Mouse (Mus musculus): ENCODE measurements around the gene Txnrd2. TPM values are rescaled to one million over a fixed set of nuclear protein-coding genes. Genes with fewer than 3 reads are reported as not detected.

Txnrd2 gene
- polyA plus RNA-seq, 1 experiment: 23.4 TPM

- H3K4me3 ChIP-seq (ENCODE audit: insufficient read depth, low read length): no peak overlapping the region
- peaks cover 6% of the 10 kb centered on the region; the same call in 1 of the 2 replicates for H3K4me1 ChIP-seq (ENCODE audit: control insufficient read depth, insufficient read depth, low read length)
- no peak overlapping the region for H3K27ac ChIP-seq (ENCODE audit: insufficient read depth, low read depth, low read length)
- TF ChIP-seq POLR2A (IDR thresholded peaks at IDR 0.05; ENCODE audit: borderline replicate concordance, low read depth, low read length) (no peak), CTCF (IDR thresholded peaks at IDR 0.05; ENCODE audit: low read depth, low read length) (no peak)
Observed at GRCm38 (mm10) chr16:18486126-18486525, 59.9 kb downstream of the Txnrd2 start.

DNA sequence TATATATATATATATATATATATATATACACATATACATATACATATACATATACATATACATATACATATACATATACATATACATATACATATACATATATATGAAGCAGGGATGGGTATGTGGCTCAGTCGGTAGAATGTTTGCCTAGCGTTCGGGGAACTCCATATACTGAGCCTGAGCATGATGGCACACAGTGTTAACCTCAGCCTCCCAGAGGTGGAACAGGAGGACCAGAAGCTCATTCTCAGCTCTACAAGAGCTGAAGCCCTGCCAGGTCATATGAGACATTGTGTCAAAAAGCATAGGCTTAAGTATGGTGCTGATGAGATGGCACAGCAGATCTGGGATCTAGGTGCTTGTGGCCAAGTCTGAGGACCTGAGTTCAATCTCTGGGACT is 64.1 kb downstream of the Txnrd2 start:
- Histone ChIP-seq H3K4me1 (ENCODE audit: control insufficient read depth, insufficient read depth, low read length) (peaks cover 6% of the 10 kb centered on the region; the same call in 1 of the 2 replicates), H3K4me3 (ENCODE audit: insufficient read depth, low read length) (no peak overlapping the region), H3K27ac (ENCODE audit: insufficient read depth, low read depth, low read length) (no peak overlapping the region)
- no peak for TF ChIP-seq CTCF (IDR thresholded peaks at IDR 0.05; ENCODE audit: low read depth, low read length)

DNA sequence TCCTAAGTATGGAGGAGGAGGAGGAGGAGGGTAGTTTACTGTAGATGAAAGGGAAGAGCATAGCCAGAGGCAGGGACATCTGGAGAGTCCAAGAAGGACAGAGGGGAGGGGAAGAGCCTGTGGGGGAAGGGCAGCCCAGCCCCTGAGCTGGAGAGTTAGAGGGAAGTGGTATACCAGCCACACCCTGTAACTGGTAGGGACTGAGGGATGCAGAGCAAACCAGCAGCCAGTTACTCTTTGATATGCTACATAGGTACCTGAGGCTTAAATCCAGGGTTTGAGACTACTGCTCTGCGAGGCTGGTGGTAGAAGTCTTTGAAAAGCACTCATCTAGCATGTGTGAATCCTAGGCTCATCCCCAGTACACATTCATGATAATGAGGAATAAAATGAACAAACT is 64.7 kb downstream of the Txnrd2 start:
- peaks cover 6% of the 10 kb centered on the region; the same call in 1 of the 2 replicates for H3K4me1 ChIP-seq (ENCODE audit: control insufficient read depth, insufficient read depth, low read length)
- TF ChIP-seq CTCF (IDR thresholded peaks at IDR 0.05; ENCODE audit: low read depth, low read length): no peak
- no peak for TF ChIP-seq POLR2A (IDR thresholded peaks at IDR 0.05; ENCODE audit: borderline replicate concordance, low read depth, low read length)
- no peak overlapping the region for H3K4me3 ChIP-seq (ENCODE audit: insufficient read depth, low read length)
- H3K27ac ChIP-seq (ENCODE audit: insufficient read depth, low read depth, low read length): no peak overlapping the region

DNA sequence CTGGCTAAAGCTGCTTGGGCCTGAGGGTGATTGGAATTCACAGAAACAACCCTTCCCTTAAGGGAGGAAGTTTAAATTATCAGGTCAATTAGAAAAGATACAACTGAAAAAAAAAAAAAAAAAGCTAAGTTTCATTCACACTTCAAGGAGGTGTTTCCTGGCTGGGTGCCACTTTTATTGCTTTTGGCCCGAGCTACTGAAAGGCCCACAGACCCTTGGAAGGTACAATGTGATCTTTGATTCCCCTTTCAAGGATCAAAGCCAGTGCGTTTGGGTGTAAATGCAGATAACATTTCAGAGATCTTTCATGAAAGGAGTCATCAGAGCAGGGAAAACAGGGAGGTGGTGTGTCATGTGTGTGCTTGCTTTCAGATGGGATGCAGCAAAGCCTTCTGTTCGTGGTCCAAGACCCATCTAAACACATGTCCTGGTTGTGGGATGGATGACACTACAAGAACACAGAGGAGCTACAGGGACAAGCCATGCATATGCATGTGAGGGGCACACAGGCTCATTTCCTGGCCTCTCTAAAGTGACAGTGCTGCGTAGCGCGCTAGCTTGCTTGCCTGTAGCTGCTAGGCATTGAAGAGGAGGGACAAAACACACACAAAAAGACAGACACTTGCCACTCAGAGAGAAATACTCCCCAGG is 71.8 kb downstream of the Txnrd2 start:
- TF ChIP-seq POLR2A (IDR thresholded peaks at IDR 0.05; ENCODE audit: borderline replicate concordance, low read depth, low read length) (no peak), CTCF (IDR thresholded peaks at IDR 0.05; ENCODE audit: low read depth, low read length) (no peak)
- H3K27ac ChIP-seq (ENCODE audit: insufficient read depth, low read depth, low read length): peak overlapping the region; percentile 48
- H3K4me3 ChIP-seq (ENCODE audit: insufficient read depth, low read length): peak overlapping the region; percentile 86
- H3K4me1 ChIP-seq (ENCODE audit: control insufficient read depth, insufficient read depth, low read length): peaks cover 4% of the 10 kb centered on the region; the same call in 1 of the 2 replicates

DNA sequence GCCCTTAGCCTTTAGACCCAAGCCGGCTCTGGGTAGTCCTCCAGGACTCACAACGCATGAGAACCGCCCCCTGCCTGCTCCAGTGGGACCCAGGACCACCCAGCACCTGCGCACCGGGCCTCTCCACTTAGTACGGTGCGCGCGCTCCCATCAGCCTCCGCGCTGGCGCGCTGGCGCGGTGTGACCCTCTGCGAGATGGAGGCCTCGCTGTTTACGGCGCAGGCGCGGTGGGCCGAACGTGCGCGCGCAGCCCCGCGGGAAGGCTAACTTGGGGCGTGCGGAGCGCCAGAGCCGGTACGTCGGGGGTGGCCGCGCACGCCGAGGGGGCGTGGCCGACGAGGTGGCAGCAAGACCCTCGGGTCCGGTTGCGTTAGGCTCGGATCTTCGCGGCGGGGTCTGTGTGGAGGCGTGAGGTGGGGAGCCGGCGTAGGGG is 72.4 kb downstream of the Txnrd2 start, which contains the start of the genes Gnb1l and Rtl10:
Gene Gnb1l, plus strand, starts transcription at position 156 of the 433 bp plus-strand sequence.
Gene Rtl10, plus strand, starts transcription at position 344 of the 433 bp plus-strand sequence.
- peak within 1 kb of the TSS; percentile 48 for H3K27ac ChIP-seq (ENCODE audit: insufficient read depth, low read depth, low read length)
- TF ChIP-seq POLR2A (IDR thresholded peaks at IDR 0.05; ENCODE audit: borderline replicate concordance, low read depth, low read length) (no peak; the same call in 1 of the 2 replicates), CTCF (IDR thresholded peaks at IDR 0.05; ENCODE audit: low read depth, low read length) (no peak)
- peaks cover 4% of the 10 kb centered on the region; the same call in 1 of the 2 replicates for H3K4me1 ChIP-seq (ENCODE audit: control insufficient read depth, insufficient read depth, low read length)
- peak within 1 kb of the TSS; percentile 86 for H3K4me3 ChIP-seq (ENCODE audit: insufficient read depth, low read length)

- Histone ChIP-seq H3K27ac (ENCODE audit: insufficient read depth, low read depth, low read length) (no peak overlapping the region), H3K4me1 (ENCODE audit: control insufficient read depth, insufficient read depth, low read length) (peaks cover 4% of the 10 kb centered on the region; the same call in 1 of the 2 replicates), H3K4me3 (ENCODE audit: insufficient read depth, low read length) (peak overlapping the region; percentile 86)
- TF ChIP-seq POLR2A (IDR thresholded peaks at IDR 0.05; ENCODE audit: borderline replicate concordance, low read depth, low read length) (no peak), CTCF (IDR thresholded peaks at IDR 0.05; ENCODE audit: low read depth, low read length) (no peak)
Observed at GRCm38 (mm10) chr16:18498996-18499395, 72.8 kb downstream of the Txnrd2 start.

DNA sequence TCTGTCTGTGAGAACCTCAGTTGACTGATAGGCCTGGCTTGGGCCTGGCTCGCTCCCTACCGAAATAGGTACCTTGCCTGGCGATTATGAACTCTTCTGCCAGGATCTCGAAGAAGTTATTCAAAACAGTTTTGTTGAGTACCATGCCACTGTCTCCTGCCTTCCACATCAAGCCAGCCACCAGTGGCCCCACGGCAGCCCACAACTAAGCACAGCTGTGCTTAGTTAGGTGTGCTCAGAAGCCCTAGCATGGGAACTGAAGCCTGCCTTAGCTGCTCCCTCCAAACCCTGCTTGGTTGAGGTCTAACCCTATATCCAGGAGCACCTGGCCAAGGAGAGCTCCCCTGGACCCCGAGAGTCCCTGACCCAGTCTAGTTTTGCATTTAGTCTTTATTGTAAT is 75.3 kb downstream of the Txnrd2 start:
- Histone ChIP-seq H3K27ac (ENCODE audit: insufficient read depth, low read depth, low read length) (no peak overlapping the region), H3K4me1 (ENCODE audit: control insufficient read depth, insufficient read depth, low read length) (peaks cover 4% of the 10 kb centered on the region; the same call in 1 of the 2 replicates), H3K4me3 (ENCODE audit: insufficient read depth, low read length) (no peak overlapping the region)
- TF ChIP-seq POLR2A (IDR thresholded peaks at IDR 0.05; ENCODE audit: borderline replicate concordance, low read depth, low read length): no peak
- TF ChIP-seq CTCF (IDR thresholded peaks at IDR 0.05; ENCODE audit: low read depth, low read length): no peak

DNA sequence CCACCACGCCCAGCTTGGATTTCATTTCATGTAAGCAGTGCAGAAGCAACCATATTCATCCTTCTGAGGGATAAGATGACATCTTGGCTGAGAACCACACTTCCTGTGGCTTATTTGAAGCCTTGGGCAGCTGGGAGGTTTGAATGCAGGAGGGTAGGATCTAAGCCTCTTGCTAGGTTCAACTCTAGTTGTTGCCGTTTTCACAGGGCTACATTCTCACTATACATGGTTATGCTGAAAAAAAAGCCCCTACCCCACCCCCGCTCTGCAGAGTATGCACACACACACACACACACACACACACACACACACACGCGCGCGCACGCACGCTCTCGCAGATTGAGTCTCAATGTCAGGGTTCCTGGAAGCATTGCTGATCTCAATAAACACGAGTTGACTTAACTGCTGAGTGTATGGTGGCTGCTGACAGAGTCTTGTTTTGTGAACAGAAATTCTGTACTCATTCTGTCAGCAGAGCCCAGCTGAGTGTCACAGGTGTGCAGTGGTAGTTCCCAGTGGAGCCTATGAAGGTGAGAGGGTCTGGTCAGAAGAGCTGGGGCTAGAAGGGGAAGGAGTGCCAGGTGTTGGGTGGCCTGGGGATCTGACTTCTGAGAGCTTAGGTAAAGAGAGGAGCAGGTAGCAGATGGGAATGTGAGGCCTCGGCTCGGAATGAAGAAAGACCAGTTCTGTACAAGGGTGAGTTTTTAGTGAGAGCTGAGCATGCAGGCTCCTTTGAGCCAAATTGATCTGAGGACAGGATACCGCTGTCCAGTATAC is 77.6 kb downstream of the Txnrd2 start:
- Histone ChIP-seq H3K4me1 (ENCODE audit: control insufficient read depth, insufficient read depth, low read length) (peaks cover 4% of the 10 kb centered on the region; the same call in 1 of the 2 replicates), H3K27ac (ENCODE audit: insufficient read depth, low read depth, low read length) (no peak overlapping the region), H3K4me3 (ENCODE audit: insufficient read depth, low read length) (no peak overlapping the region)
- no peak for TF ChIP-seq POLR2A (IDR thresholded peaks at IDR 0.05; ENCODE audit: borderline replicate concordance, low read depth, low read length)
- TF ChIP-seq CTCF (IDR thresholded peaks at IDR 0.05; ENCODE audit: low read depth, low read length): no peak

DNA sequence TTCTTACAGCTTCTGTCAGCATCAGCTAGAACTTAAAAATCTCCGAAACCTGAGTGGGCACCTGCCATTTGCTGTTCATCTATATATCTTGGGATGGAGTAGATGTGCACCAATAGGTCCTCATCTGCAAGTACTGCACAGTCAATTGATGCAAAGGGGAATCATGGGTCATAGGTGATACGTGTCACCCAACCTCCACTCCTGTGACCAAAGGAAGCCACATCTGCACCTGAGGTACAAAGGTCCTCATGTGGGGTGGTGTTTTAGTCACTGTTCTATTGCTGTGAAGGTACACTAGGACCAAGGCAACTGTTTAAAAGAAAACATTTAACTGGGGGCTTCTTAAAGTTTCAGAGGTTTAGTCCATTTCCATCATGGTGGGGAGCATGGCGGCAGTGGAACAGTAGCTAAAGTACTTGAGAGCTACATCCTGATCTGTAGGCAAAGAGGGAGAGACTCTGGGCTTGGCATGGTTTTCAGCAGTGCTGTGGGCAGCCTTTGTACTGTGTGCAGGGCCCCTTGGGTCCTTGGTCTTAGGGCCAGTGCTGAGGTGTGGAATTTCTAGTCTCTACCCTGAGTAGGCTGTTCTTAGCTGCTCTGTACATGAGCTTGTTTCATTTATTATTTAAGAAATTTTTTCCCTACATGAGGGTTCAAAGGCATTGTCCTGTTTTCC is 80.5 kb downstream of the Txnrd2 start:
- Histone ChIP-seq H3K4me1 (ENCODE audit: control insufficient read depth, insufficient read depth, low read length) (no peaks in the 10 kb centered on the region), H3K27ac (ENCODE audit: insufficient read depth, low read depth, low read length) (no peak overlapping the region), H3K4me3 (ENCODE audit: insufficient read depth, low read length) (no peak overlapping the region)
- TF ChIP-seq POLR2A (IDR thresholded peaks at IDR 0.05; ENCODE audit: borderline replicate concordance, low read depth, low read length): no peak
- TF ChIP-seq CTCF (IDR thresholded peaks at IDR 0.05; ENCODE audit: low read depth, low read length): no peak
